Mouse (Mus musculus): ENCODE measurements at regions not wholly inside any gene's neighbourhood (a gene's known extent, or its start where the extent isn't known, plus 50 kb on each side); places are given as distances from the start of the nearest gene placed in this dataset.

GRCm38 (mm10) chr3:8123141-8123540, 1486.7 kb downstream of the Zfp704 start:
- Histone ChIP-seq H3K4me1 (ENCODE audit: insufficient read depth, low read length) (no peaks in the 10 kb centered on the region), H3K27me3 (ENCODE audit: insufficient read depth, low read length) (no peaks in the 10 kb centered on the region), H3K9me3 (ENCODE audit: low read length) (no peaks in the 10 kb centered on the region), H3K9ac (replicated peaks; ENCODE audit: low read length, poor library complexity, severe bottlenecking) (no peak overlapping the region), H3K36me3 (ENCODE audit: insufficient read depth, low read length) (no peaks in the 10 kb centered on the region), H3K4me3 (ENCODE audit: low read depth, low read length) (no peak overlapping the region), H3K4me2 (ENCODE audit: low read depth, low read length, poor library complexity, severe bottlenecking) (no peak overlapping the region), H3K27ac (ENCODE audit: low read depth, low read length) (no peak overlapping the region)
- ATAC-seq (ENCODE audit: low FRiP score) = no peak
- DNase-seq (ENCODE audit: low spot score) = no peak
- TF ChIP-seq CTCF (IDR thresholded peaks at IDR 0.05) = no peak
- WGBS = 54% methylated on average over 3 of the region's 3 CpGs

DNA sequence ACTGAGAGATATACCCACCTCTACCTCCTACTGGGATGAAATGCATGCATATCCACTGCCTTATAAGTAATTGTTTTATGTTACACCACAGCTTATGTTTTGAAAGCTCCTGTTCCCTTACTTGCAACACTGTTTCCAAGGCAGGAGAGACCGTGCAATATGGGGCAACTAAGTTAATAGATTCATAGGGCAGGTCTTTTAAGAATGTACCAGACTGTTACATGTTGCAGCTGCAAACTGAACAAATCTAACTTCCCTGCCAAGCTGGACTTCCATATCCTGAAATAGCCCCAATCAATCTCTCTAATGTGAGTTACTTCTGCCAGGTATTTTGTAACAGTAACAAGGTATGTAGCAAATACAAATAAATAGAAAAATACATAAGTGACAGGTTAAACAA, 1478.0 kb upstream of the 1700008P02Rik start:
- no peaks in the 10 kb centered on the region for H3K27me3 ChIP-seq (ENCODE audit: insufficient read depth, low read length)
- no peaks in the 10 kb centered on the region for H3K4me1 ChIP-seq (ENCODE audit: insufficient read depth, low read length)
- ATAC-seq (ENCODE audit: low FRiP score) (no peak), DNase-seq (ENCODE audit: low spot score) (no peak)
- H3K36me3 ChIP-seq (ENCODE audit: insufficient read depth, low read length) = no peaks in the 10 kb centered on the region
- 84% methylated on average over 1 of the region's 1 CpGs for WGBS
- H3K27ac ChIP-seq (ENCODE audit: low read depth, low read length) = no peak overlapping the region
- no peak for TF ChIP-seq CTCF (IDR thresholded peaks at IDR 0.05)
- H3K9me3 ChIP-seq (ENCODE audit: low read length) = no peaks in the 10 kb centered on the region
- no peak overlapping the region for H3K4me2 ChIP-seq (ENCODE audit: low read depth, low read length, poor library complexity, severe bottlenecking)
- no peak overlapping the region for H3K9ac ChIP-seq (replicated peaks; ENCODE audit: low read length, poor library complexity, severe bottlenecking)
- H3K4me3 ChIP-seq (ENCODE audit: low read depth, low read length) = no peak overlapping the region

DNA sequence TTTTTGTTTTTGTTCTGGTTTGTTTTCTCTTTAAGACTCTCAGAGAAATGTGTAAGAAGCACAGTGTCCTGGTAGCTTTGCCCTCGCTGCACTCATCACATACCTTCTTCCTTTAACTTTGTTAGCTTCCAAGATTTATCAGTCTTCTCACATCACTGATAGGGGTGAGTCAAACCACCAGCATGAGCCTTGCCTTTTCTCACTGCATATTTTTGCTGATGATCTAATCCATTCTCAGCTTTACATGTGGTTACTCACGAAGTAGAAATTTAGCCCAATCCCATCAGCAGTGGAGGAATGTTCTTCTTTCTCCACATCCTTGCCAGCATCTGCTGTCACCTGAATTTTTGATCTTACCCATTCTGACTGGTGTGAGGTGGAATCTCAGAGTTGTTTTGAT, 1464.5 kb upstream of the 1700008P02Rik start:
- ATAC-seq (ENCODE audit: low FRiP score) (no peak), DNase-seq (ENCODE audit: low spot score) (no peak)
- Histone ChIP-seq H3K4me2 (ENCODE audit: low read depth, low read length, poor library complexity, severe bottlenecking) (no peak overlapping the region), H3K4me1 (ENCODE audit: insufficient read depth, low read length) (no peaks in the 10 kb centered on the region), H3K36me3 (ENCODE audit: insufficient read depth, low read length) (no peaks in the 10 kb centered on the region), H3K9me3 (ENCODE audit: low read length) (no peaks in the 10 kb centered on the region), H3K4me3 (ENCODE audit: low read depth, low read length) (no peak overlapping the region), H3K9ac (replicated peaks; ENCODE audit: low read length, poor library complexity, severe bottlenecking) (no peak overlapping the region), H3K27me3 (ENCODE audit: insufficient read depth, low read length) (no peaks in the 10 kb centered on the region), H3K27ac (ENCODE audit: low read depth, low read length) (no peak overlapping the region)
- 72% methylated on average over 2 of the region's 2 CpGs for WGBS
- no peak for TF ChIP-seq CTCF (IDR thresholded peaks at IDR 0.05)

- Histone ChIP-seq H3K36me3 (ENCODE audit: insufficient read depth, low read length) (no peaks in the 10 kb centered on the region), H3K4me2 (ENCODE audit: low read depth, low read length, poor library complexity, severe bottlenecking) (no peak overlapping the region), H3K9me3 (ENCODE audit: low read length) (no peaks in the 10 kb centered on the region), H3K27me3 (ENCODE audit: insufficient read depth, low read length) (no peaks in the 10 kb centered on the region), H3K4me3 (ENCODE audit: low read depth, low read length) (no peak overlapping the region), H3K9ac (replicated peaks; ENCODE audit: low read length, poor library complexity, severe bottlenecking) (no peak overlapping the region), H3K27ac (ENCODE audit: low read depth, low read length) (no peak overlapping the region), H3K4me1 (ENCODE audit: insufficient read depth, low read length) (no peaks in the 10 kb centered on the region)
- no peak for TF ChIP-seq CTCF (IDR thresholded peaks at IDR 0.05)
- no peak for DNase-seq (ENCODE audit: low spot score)
- ATAC-seq (ENCODE audit: low FRiP score) = no peak
These were observed 1433.5 kb upstream of the 1700008P02Rik start for GRCm38 (mm10) chr3:8053711-8054110.

GRCm38 (mm10) chr3:8051167-8051566, 1430.9 kb upstream of the 1700008P02Rik start:
- peak; percentile 9 for DNase-seq (ENCODE audit: low spot score)
- WGBS = 86% methylated on average over 4 of the region's 4 CpGs
- H3K4me2 ChIP-seq (ENCODE audit: low read depth, low read length, poor library complexity, severe bottlenecking) = no peak overlapping the region
- no peaks in the 10 kb centered on the region for H3K27me3 ChIP-seq (ENCODE audit: insufficient read depth, low read length)
- no peak overlapping the region for H3K27ac ChIP-seq (ENCODE audit: low read depth, low read length)
- H3K4me3 ChIP-seq (ENCODE audit: low read depth, low read length) = no peak overlapping the region
- TF ChIP-seq CTCF (IDR thresholded peaks at IDR 0.05) = no peak
- no peaks in the 10 kb centered on the region for H3K36me3 ChIP-seq (ENCODE audit: insufficient read depth, low read length)
- ATAC-seq (ENCODE audit: low FRiP score) = no peak
- H3K9ac ChIP-seq (replicated peaks; ENCODE audit: low read length, poor library complexity, severe bottlenecking) = no peak overlapping the region
- H3K4me1 ChIP-seq (ENCODE audit: insufficient read depth, low read length) = no peaks in the 10 kb centered on the region
- no peaks in the 10 kb centered on the region for H3K9me3 ChIP-seq (ENCODE audit: low read length)

GRCm38 (mm10) chr3:8049706-8050105, 1429.5 kb upstream of the 1700008P02Rik start:
- no peaks in the 10 kb centered on the region for H3K36me3 ChIP-seq (ENCODE audit: insufficient read depth, low read length)
- no peak overlapping the region for H3K27ac ChIP-seq (ENCODE audit: low read depth, low read length)
- no peak overlapping the region for H3K9ac ChIP-seq (replicated peaks; ENCODE audit: low read length, poor library complexity, severe bottlenecking)
- H3K4me3 ChIP-seq (ENCODE audit: low read depth, low read length) = no peak overlapping the region
- no peaks in the 10 kb centered on the region for H3K9me3 ChIP-seq (ENCODE audit: low read length)
- WGBS = 61% methylated on average over 1 of the region's 1 CpGs
- no peaks in the 10 kb centered on the region for H3K27me3 ChIP-seq (ENCODE audit: insufficient read depth, low read length)
- H3K4me2 ChIP-seq (ENCODE audit: low read depth, low read length, poor library complexity, severe bottlenecking) = no peak overlapping the region
- ATAC-seq (ENCODE audit: low FRiP score) (peak; percentile 16; the same call in 1 of the 2 replicates), DNase-seq (ENCODE audit: low spot score) (no peak)
- H3K4me1 ChIP-seq (ENCODE audit: insufficient read depth, low read length) = no peaks in the 10 kb centered on the region
- TF ChIP-seq CTCF (IDR thresholded peaks at IDR 0.05) = no peak
